Mouse (Mus musculus): ENCODE data around the gene Ppil2.

DNA sequence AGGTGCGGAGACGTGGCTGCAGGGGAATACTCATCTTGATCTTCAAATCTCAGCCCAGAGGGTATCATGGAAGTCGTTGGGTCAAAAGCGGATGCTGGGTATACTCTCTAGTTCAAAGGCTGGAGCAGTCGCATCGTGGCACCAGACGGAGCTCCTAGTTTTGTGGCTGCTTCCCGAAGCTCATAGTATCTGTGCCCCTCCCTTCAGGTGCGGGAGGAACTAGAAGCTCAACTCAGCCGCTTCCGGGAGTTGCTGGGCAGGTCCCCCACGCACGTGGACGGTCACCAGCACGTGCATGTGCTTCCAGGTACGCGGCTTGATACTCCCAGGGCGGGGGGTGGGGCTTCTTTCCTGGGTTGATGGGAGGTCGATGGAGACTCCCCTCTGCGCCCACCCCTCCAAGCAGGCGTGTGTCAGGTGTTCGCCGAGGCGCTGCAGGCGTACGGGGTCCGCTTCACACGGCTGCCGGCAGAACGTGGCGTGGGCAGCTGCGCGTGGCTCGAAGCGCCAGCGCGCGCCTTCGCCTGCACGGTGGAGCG lies 36.4 kb upstream of the Ppil2 start:
- TF ChIP-seq GATA1 (IDR thresholded peaks at IDR 0.05; ENCODE audit: borderline replicate concordance, low read length) (no peak), FLI1 (IDR thresholded peaks at IDR 0.05; ENCODE audit: low read length) (no peak)

Measured in megakaryocyte, embryonic 14.5 days (primary cell).